Mouse (Mus musculus): Measurements from ENCODE around the gene Tbc1d2. TPM values are rescaled to one million over a fixed set of nuclear protein-coding genes. Genes with fewer than 3 reads are reported as not detected.

Gene Tbc1d2
- polyA plus RNA-seq, 1 experiment from 2014 or later, result 0.83 TPM

GRCm38 (mm10) chr4:46617408-46617807, 32.6 kb downstream of the Tbc1d2 start:
- H3K27ac ChIP-seq (ENCODE audit: low read depth), result no peak overlapping the region
- no peaks in the 10 kb centered on the region for H3K27me3 ChIP-seq (ENCODE audit: insufficient read depth, low read length)
- H3K9me3 ChIP-seq (ENCODE audit: low read length), result no peaks in the 10 kb centered on the region
- 64% methylated on average over 6 of the region's 6 CpGs for WGBS (ENCODE audit: insufficient replicate concordance)
- peaks cover 6% of the 10 kb centered on the region; the same call in 1 of the 2 replicates for H3K4me1 ChIP-seq (ENCODE audit: insufficient read depth)
- no peaks in the 10 kb centered on the region for H3K36me3 ChIP-seq (replicated peaks; ENCODE audit: insufficient read depth, low read length)
- H3K9ac ChIP-seq (replicated peaks), result no peak overlapping the region
- TF ChIP-seq CTCF (IDR thresholded peaks at IDR 0.05; ENCODE audit: low read depth), result peak; percentile 50
- no peak for TF ChIP-seq EP300 (IDR thresholded peaks at IDR 0.05; ENCODE audit: low read depth)
- no peak for ATAC-seq
- no peak for DNase-seq
- H3K4me2 ChIP-seq (ENCODE audit: low read depth, low read length), result no peak overlapping the region
- H3K4me3 ChIP-seq (ENCODE audit: low read depth, low read length), result no peak overlapping the region

- H3K9me3 ChIP-seq (ENCODE audit: low read length), result no peaks in the 10 kb centered on the region
- no peaks in the 10 kb centered on the region for H3K27me3 ChIP-seq (ENCODE audit: insufficient read depth, low read length)
- H3K27ac ChIP-seq (ENCODE audit: low read depth), result 0 out of 2 replicates have a peak overlapping the region, but pooled peaks have one; percentile 12
- WGBS (ENCODE audit: insufficient replicate concordance), result 50% methylated on average over 9 of the region's 9 CpGs
- no peaks in the 10 kb centered on the region for H3K36me3 ChIP-seq (replicated peaks; ENCODE audit: insufficient read depth, low read length)
- H3K4me2 ChIP-seq (ENCODE audit: low read depth, low read length), result peak overlapping the region; percentile 42; the same call in 1 of the 2 replicates
- no peak overlapping the region for H3K9ac ChIP-seq (replicated peaks)
- ATAC-seq, result peak; percentile 37
- TF ChIP-seq CTCF (IDR thresholded peaks at IDR 0.05; ENCODE audit: low read depth) (no peak), EP300 (IDR thresholded peaks at IDR 0.05; ENCODE audit: low read depth) (no peak)
- DNase-seq, result peak; percentile 57
- 0 out of 2 replicates have a peak, but pooled peaks cover 2% of the 10 kb centered on the region for H3K4me1 ChIP-seq (ENCODE audit: insufficient read depth)
- peak overlapping the region; percentile 4; the same call in 1 of the 2 replicates for H3K4me3 ChIP-seq (ENCODE audit: low read depth, low read length)
Observed at GRCm38 (mm10) chr4:46614641-46615040, 35.4 kb downstream of the Tbc1d2 start.

- H3K9me3 ChIP-seq (ENCODE audit: low read length), result no peaks in the 10 kb centered on the region
- H3K27me3 ChIP-seq (ENCODE audit: insufficient read depth, low read length), result no peaks in the 10 kb centered on the region
- H3K4me1 ChIP-seq (ENCODE audit: insufficient read depth), result 0 out of 2 replicates have a peak, but pooled peaks cover 2% of the 10 kb centered on the region
- TF ChIP-seq EP300 (IDR thresholded peaks at IDR 0.05; ENCODE audit: low read depth), result no peak
- TF ChIP-seq CTCF (IDR thresholded peaks at IDR 0.05; ENCODE audit: low read depth), result no peak
- H3K36me3 ChIP-seq (replicated peaks; ENCODE audit: insufficient read depth, low read length), result no peaks in the 10 kb centered on the region
- no peak overlapping the region for H3K27ac ChIP-seq (ENCODE audit: low read depth)
- no peak for ATAC-seq
- 27% methylated on average over 12 of the region's 12 CpGs for WGBS (ENCODE audit: insufficient replicate concordance)
- no peak for DNase-seq
- H3K4me2 ChIP-seq (ENCODE audit: low read depth, low read length), result peak overlapping the region; percentile 32; the same call in 1 of the 2 replicates
- no peak overlapping the region for H3K4me3 ChIP-seq (ENCODE audit: low read depth, low read length)
- H3K9ac ChIP-seq (replicated peaks), result no peak overlapping the region
Observed at GRCm38 (mm10) chr4:46613618-46614017, 36.4 kb downstream of the Tbc1d2 start.

GRCm38 (mm10) chr4:46611181-46611580, 38.8 kb downstream of the Tbc1d2 start:
- ATAC-seq, result peak; percentile 40; the same call in 1 of the 2 replicates
- Histone ChIP-seq H3K4me1 (ENCODE audit: insufficient read depth) (0 out of 2 replicates have a peak, but pooled peaks cover 2% of the 10 kb centered on the region), H3K27ac (ENCODE audit: low read depth) (no peak overlapping the region), H3K9ac (replicated peaks) (no peak overlapping the region), H3K27me3 (ENCODE audit: insufficient read depth, low read length) (no peaks in the 10 kb centered on the region), H3K4me3 (ENCODE audit: low read depth, low read length) (no peak overlapping the region), H3K4me2 (ENCODE audit: low read depth, low read length) (no peak overlapping the region), H3K9me3 (ENCODE audit: low read length) (no peaks in the 10 kb centered on the region), H3K36me3 (replicated peaks; ENCODE audit: insufficient read depth, low read length) (no peaks in the 10 kb centered on the region)
- peak; percentile 88 for DNase-seq
- 0% methylated on average over 4 of the region's 4 CpGs for WGBS (ENCODE audit: insufficient replicate concordance)
- TF ChIP-seq CTCF (IDR thresholded peaks at IDR 0.05; ENCODE audit: low read depth) (peak; percentile 99), EP300 (IDR thresholded peaks at IDR 0.05; ENCODE audit: low read depth) (no peak)

GRCm38 (mm10) chr4:46607601-46608000, 42.4 kb downstream of the Tbc1d2 start:
- Histone ChIP-seq H3K9me3 (ENCODE audit: low read length) (no peaks in the 10 kb centered on the region), H3K36me3 (replicated peaks; ENCODE audit: insufficient read depth, low read length) (no peaks in the 10 kb centered on the region), H3K9ac (replicated peaks) (no peak overlapping the region), H3K27ac (ENCODE audit: low read depth) (no peak overlapping the region), H3K4me3 (ENCODE audit: low read depth, low read length) (no peak overlapping the region), H3K27me3 (ENCODE audit: insufficient read depth, low read length) (no peaks in the 10 kb centered on the region), H3K4me2 (ENCODE audit: low read depth, low read length) (no peak overlapping the region), H3K4me1 (ENCODE audit: insufficient read depth) (no peaks in the 10 kb centered on the region)
- ATAC-seq (peak; percentile 23; the same call in 1 of the 2 replicates), DNase-seq (no peak)
- WGBS (ENCODE audit: insufficient replicate concordance), result 62% methylated on average over 3 of the region's 3 CpGs
- TF ChIP-seq EP300 (IDR thresholded peaks at IDR 0.05; ENCODE audit: low read depth), result no peak
- TF ChIP-seq CTCF (IDR thresholded peaks at IDR 0.05; ENCODE audit: low read depth), result no peak

- DNase-seq (no peak), ATAC-seq (no peak)
- Histone ChIP-seq H3K27ac (ENCODE audit: low read depth) (no peak overlapping the region), H3K4me2 (ENCODE audit: low read depth, low read length) (no peak overlapping the region), H3K27me3 (ENCODE audit: insufficient read depth, low read length) (peaks cover 11% of the 10 kb centered on the region), H3K4me1 (ENCODE audit: insufficient read depth) (peaks cover 8% of the 10 kb centered on the region; the same call in 1 of the 2 replicates), H3K9ac (replicated peaks) (no peak overlapping the region), H3K9me3 (ENCODE audit: low read length) (no peaks in the 10 kb centered on the region), H3K4me3 (ENCODE audit: low read depth, low read length) (no peak overlapping the region), H3K36me3 (replicated peaks; ENCODE audit: insufficient read depth, low read length) (no peaks in the 10 kb centered on the region)
- TF ChIP-seq CTCF (IDR thresholded peaks at IDR 0.05; ENCODE audit: low read depth) (no peak), EP300 (IDR thresholded peaks at IDR 0.05; ENCODE audit: low read depth) (no peak)
- WGBS (ENCODE audit: insufficient replicate concordance), result 80% methylated on average over 11 of the region's 11 CpGs
Observed at GRCm38 (mm10) chr4:46605451-46605850, 44.6 kb downstream of the Tbc1d2 start.
